29 mouse cellular contexts compared by ENCODE assay signal in genomic region chr1:162274674-162275248, GRCm38 (mm10).
DNase-seq lines count a peak whose midpoint lies in the region; ATAC-seq lines count a peak whose summit lies in the region.
"Had no signal": no experiment of that assay in that cellular context is flagged by ENCODE, and none has a peak within 500 bp of the region (broad histone marks: within the 10 kb centered on the region; RNA-seq: fewer than 3 reads in every experiment).

No protein-coding gene starts in this region.

- no peak overlapping the region for H3K4me2 ChIP-seq in hindbrain, embryonic 15.5 days
- H3K4me2 ChIP-seq in hindbrain, embryonic 12.5 days (replicated peaks), result no peak overlapping the region
- no peak overlapping the region for H3K4me2 ChIP-seq in neural tube, embryonic 14.5 days (ENCODE audit: low read depth, low read length)
- H3K4me2 ChIP-seq: embryonic facial prominence, embryonic 15.5 days; forebrain, embryonic 12.5 days; heart, embryonic 11.5 days; hindbrain, embryonic 14.5 days; liver, embryonic 15.5 days; lung, embryonic 14.5 days; midbrain, embryonic 11.5 days had no signal

- no peaks in the 10 kb centered on the region for H3K9me3 ChIP-seq in hindbrain, embryonic 15.5 days
- H3K9me3 ChIP-seq in hindbrain, embryonic 12.5 days (replicated peaks), result no peaks in the 10 kb centered on the region
- H3K9me3 ChIP-seq in limb, embryonic 10.5 days (replicated peaks), result no peaks in the 10 kb centered on the region
- H3K9me3 ChIP-seq in neural tube, embryonic 14.5 days (ENCODE audit: control insufficient read depth, low read length), result no peaks in the 10 kb centered on the region
- H3K9me3 ChIP-seq: embryonic facial prominence, embryonic 15.5 days; forebrain, embryonic 12.5 days; liver, embryonic 15.5 days had no signal

- DNase-seq in adrenal gland, postnatal 36 days, result peak; percentile 17 to 40
- no peak for DNase-seq in adrenal gland, postnatal 10 days
- DNase-seq in limb, embryonic 10.5 days (ENCODE audit: low spot score), result no peak
- DNase-seq in lung, postnatal 10 days, result no peak
- DNase-seq: cerebellum, adult 11-12 months; cerebellum, adult 9-11 months; gastrocnemius, adult 2 months; gastrocnemius, postnatal 36 days; heart, adult 18-20 months; heart, postnatal 36 days; kidney, adult 2 months; kidney, postnatal 10 days; layer of hippocampus, postnatal 36 days; left cerebral cortex, postnatal 4 days; lung, embryonic 14.5 days; right cerebral cortex, postnatal 4 days; thymus, adult 18-20 months; thymus, postnatal 25 days had no signal

- peak; percentile 61; the same call in 1 of the 2 replicates for ATAC-seq in hindbrain, embryonic 15.5 days (ENCODE audit: low FRiP score, low read depth)
- no peak for ATAC-seq in hindbrain, embryonic 12.5 days (ENCODE audit: low FRiP score)
- peak; percentile 57; the same call in 1 of the 2 replicates for ATAC-seq in neural tube, embryonic 14.5 days (ENCODE audit: low read depth)
- ATAC-seq: Patski had no signal

- no peak overlapping the region for H3K27ac ChIP-seq in hindbrain, embryonic 15.5 days (replicated peaks)
- H3K27ac ChIP-seq in hindbrain, embryonic 12.5 days, result no peak overlapping the region
- H3K27ac ChIP-seq in limb, embryonic 10.5 days, result peak overlapping the region; percentile 61; the same call in 1 of the 2 replicates
- no peak overlapping the region for H3K27ac ChIP-seq in neural tube, embryonic 14.5 days (ENCODE audit: low read depth, low read length)
- H3K27ac ChIP-seq: embryonic facial prominence, embryonic 15.5 days; forebrain, embryonic 12.5 days; gastrocnemius, adult 2 months; hindbrain, embryonic 14.5 days; liver, embryonic 15.5 days; stomach, postnatal 0 days had no signal

- no peaks in the 10 kb centered on the region for H3K27me3 ChIP-seq in hindbrain, embryonic 15.5 days
- no peaks in the 10 kb centered on the region for H3K27me3 ChIP-seq in hindbrain, embryonic 12.5 days
- no peaks in the 10 kb centered on the region for H3K27me3 ChIP-seq in limb, embryonic 10.5 days (ENCODE audit: low read depth, poor library complexity, severe bottlenecking)
- no peaks in the 10 kb centered on the region for H3K27me3 ChIP-seq in neural tube, embryonic 14.5 days (ENCODE audit: control insufficient read depth, insufficient read depth, low read length)
- H3K27me3 ChIP-seq: embryonic facial prominence, embryonic 15.5 days; forebrain, embryonic 12.5 days; liver, embryonic 15.5 days; Patski had no signal

- no peaks in the 10 kb centered on the region for H3K36me3 ChIP-seq in hindbrain, embryonic 15.5 days
- no peaks in the 10 kb centered on the region for H3K36me3 ChIP-seq in hindbrain, embryonic 12.5 days
- H3K36me3 ChIP-seq in limb, embryonic 10.5 days, result no peaks in the 10 kb centered on the region
- H3K36me3 ChIP-seq in neural tube, embryonic 14.5 days (ENCODE audit: control insufficient read depth, insufficient read depth, low read length), result no peaks in the 10 kb centered on the region
- H3K36me3 ChIP-seq: embryonic facial prominence, embryonic 15.5 days; forebrain, embryonic 12.5 days; liver, embryonic 15.5 days had no signal

- WGBS in hindbrain, embryonic 15.5 days, result 81% methylated on average over 11 of the region's 11 CpGs
- WGBS in hindbrain, embryonic 12.5 days, result 90% methylated on average over 11 of the region's 11 CpGs
- 90% methylated on average over 11 of the region's 11 CpGs for WGBS in limb, embryonic 10.5 days
- WGBS in neural tube, embryonic 14.5 days, result 75% methylated on average over 11 of the region's 11 CpGs

- no peak overlapping the region for H3K4me3 ChIP-seq in hindbrain, embryonic 15.5 days
- no peak overlapping the region for H3K4me3 ChIP-seq in hindbrain, embryonic 12.5 days
- H3K4me3 ChIP-seq in limb, embryonic 10.5 days, result no peak overlapping the region
- no peak overlapping the region for H3K4me3 ChIP-seq in neural tube, embryonic 14.5 days (ENCODE audit: low read depth, low read length)
- H3K4me3 ChIP-seq: embryonic facial prominence, embryonic 15.5 days; forebrain, embryonic 12.5 days; gastrocnemius, adult 2 months; liver, embryonic 15.5 days had no signal

- H3K4me1 ChIP-seq in hindbrain, embryonic 15.5 days (replicated peaks), result no peaks in the 10 kb centered on the region
- no peaks in the 10 kb centered on the region for H3K4me1 ChIP-seq in hindbrain, embryonic 12.5 days
- H3K4me1 ChIP-seq in limb, embryonic 10.5 days, result peaks cover 38% of the 10 kb centered on the region
- no peaks in the 10 kb centered on the region for H3K4me1 ChIP-seq in neural tube, embryonic 14.5 days (ENCODE audit: control insufficient read depth, insufficient read depth, low read length)
- H3K4me1 ChIP-seq: forebrain, embryonic 12.5 days; liver, embryonic 15.5 days had no signal

- no peak overlapping the region for H3K9ac ChIP-seq in hindbrain, embryonic 15.5 days
- no peak overlapping the region for H3K9ac ChIP-seq in hindbrain, embryonic 12.5 days
- H3K9ac ChIP-seq in neural tube, embryonic 14.5 days (replicated peaks; ENCODE audit: low read depth, low read length), result no peak overlapping the region
- H3K9ac ChIP-seq: embryonic facial prominence, embryonic 15.5 days; forebrain, embryonic 12.5 days; hindbrain, embryonic 14.5 days; liver, embryonic 15.5 days; lung, embryonic 14.5 days had no signal

Comparison
In these comparisons a context has a peak if more than half of its experiments do, and no peak if none do; other contexts are left out.
1. DNase-seq: peak in adrenal gland, postnatal 36 days (2 of 2); none in adrenal gland, postnatal 10 days (single experiment), limb, embryonic 10.5 days (single experiment) and lung, postnatal 10 days (single experiment).